Mouse (Mus musculus): ENCODE results near the gene Extl1.
A peak's percentile ranks its signal among the peaks of the same experiment; 100 is the strongest.

The Extl1 gene

DNA sequence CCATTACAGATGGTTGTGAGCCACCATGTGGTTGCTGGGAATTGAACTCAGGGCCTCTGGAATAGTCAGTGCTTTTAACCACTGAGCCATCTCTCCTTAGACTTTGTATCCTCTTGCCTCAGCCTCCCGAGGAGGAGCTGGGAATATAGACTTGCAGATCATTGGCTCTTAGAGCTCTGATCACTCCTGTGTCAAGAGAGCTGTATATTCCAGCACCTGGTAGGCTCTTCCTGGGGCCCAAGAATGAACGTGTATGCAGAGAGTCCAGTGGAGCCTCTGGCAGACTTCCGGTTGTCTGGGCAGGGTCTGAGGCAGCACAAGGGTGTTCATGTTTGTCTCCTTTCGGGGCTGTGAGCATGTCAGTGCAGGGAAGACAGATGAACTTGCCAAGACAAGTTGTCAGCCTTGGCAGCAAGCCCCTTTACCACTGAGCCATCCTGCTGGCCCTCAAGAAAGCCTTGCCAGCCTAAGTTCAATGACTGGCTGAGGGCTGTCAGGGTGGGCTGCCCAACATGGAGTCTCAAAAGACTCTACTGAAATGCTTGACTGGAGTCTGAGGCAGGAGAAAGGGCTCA lies 69.5 kb downstream of the Extl1 start:
- DNase-seq (ENCODE audit: low spot score): no peak

DNA sequence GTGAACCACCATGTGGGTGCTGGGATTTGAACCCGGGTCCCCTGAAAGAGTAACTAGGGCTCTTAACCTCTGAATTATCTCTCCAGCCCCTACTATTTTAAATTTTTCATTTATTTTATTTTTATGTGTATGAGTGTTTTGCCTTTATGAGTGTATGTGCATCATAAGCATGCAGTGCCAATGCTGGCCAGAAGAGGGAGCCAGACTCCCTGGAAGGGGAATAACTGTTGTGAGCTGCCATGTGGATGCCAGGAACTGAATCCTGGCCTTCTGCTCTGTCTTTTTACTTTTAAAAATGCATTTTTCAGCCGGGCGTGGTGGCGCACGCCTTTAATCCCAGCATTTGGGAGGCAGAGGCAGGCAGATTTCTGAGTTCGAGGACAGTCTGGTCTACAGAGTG lies 70.7 kb downstream of the Extl1 start:
- no peak for DNase-seq (ENCODE audit: low spot score)

DNA sequence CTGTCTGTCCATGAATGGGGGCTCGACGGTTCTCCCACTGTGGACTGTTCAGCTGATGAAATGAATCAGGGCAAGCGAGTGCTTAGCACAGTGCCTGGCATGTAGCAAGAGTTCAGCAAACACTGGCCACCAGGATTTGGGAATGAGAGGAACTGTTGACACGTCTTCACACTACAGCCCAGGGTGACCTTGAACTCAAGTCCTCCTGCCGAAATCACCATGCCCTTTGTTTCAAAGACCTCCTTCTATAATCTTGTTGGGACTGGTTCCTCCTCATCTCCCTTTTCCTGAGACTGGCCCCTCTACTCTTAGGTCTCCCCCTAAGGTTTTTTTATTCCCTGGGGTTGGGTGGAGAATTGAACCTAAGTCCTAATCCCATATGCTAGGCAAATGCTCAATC lies 71.3 kb downstream of the Extl1 start:
- no peak for DNase-seq (ENCODE audit: low spot score)

DNA sequence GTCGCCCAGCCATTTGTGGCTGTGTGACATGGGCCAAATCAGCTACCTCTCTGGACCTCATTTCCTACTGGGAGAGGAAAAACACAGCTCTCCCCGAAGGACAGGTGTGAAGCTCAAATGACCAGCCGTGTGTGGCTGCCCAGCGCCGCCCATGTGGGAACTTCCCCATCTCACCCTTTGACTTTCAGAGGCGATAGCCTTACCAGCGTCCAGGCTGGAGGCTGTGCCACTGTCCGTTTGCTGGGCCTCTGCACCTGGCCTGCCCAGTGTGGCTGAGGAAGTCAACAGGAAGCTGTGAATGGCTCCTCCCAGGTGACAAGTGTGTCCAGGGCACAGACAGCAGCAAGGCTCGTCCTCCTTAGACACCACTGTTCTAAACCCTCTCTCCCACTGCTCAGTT lies 71.9 kb downstream of the Extl1 start:
- DNase-seq (ENCODE audit: low spot score): no peak

DNA sequence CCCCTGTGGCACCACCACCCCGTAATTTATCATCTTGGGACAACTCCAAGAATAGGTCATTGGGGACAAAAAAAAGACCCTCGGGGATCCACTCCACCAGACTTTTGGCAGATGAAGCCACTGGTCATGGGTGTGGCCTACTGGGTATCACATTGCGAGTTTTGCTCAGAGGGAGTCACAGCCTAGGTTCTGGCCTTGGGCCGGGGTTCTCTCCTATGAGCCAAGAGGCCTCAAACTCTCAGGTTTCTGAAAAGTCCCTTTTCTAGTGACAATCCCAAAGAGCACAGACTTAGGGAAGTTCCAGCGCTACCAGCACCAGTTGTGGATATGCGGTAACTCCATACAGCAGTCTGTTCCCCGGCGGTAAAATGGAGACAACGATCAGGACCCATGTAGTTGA lies 73.0 kb downstream of the Extl1 start:
- DNase-seq (ENCODE audit: low spot score): no peak

DNA sequence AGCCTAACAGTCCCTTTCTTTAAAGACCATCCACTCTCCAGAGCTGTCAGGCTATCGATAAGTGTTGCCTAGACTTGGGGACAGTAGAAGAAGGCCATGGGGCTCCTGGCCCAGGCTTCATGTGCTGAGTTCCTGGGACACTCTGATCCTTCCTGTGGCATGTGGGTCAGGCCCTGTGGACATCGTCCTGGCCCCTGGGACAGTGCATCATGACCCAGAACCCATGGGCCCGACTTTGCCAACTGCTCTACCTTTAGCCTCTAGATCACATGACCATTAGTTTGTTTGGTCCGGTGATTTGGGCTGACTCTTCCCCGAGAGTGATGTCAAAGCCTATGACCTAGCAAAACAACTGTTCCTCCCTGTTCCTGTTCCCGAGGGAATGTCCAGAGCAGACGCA lies 73.5 kb downstream of the Extl1 start:
- DNase-seq (ENCODE audit: low spot score): no peak

GRCm38 (mm10) chr4:134307367-134308072 lies 76.1 kb downstream of the Extl1 start:
- peak; percentile 86 for DNase-seq (ENCODE audit: low spot score)

DNA sequence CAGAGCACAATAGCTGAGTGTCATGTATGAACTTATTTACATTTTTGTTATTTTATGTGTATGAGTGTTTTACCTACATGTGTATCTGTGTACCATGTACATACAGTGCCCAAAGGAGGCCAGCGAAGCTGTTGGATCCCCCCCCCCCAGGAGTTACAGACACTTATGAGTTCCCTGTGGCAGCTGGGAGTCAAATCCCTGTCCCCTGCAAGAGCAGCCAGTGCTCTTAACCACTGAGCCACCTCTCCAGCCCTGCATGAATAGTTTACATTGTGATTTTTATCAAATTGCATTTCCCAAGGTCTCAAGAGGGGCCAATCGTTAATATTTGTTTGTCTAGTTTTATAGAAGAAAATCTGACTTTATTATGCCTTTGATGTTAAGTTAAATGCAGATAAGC lies 76.7 kb downstream of the Extl1 start:
- no peak for DNase-seq (ENCODE audit: low spot score)
